Mouse (Mus musculus): ENCODE data around the gene Atoh7. TPM values are rescaled to one million over a fixed set of nuclear protein-coding genes. Genes with fewer than 3 reads are reported as not detected.

The Atoh7 gene
- total and polyA plus RNA-seq, 3 experiments, result not detected

DNA sequence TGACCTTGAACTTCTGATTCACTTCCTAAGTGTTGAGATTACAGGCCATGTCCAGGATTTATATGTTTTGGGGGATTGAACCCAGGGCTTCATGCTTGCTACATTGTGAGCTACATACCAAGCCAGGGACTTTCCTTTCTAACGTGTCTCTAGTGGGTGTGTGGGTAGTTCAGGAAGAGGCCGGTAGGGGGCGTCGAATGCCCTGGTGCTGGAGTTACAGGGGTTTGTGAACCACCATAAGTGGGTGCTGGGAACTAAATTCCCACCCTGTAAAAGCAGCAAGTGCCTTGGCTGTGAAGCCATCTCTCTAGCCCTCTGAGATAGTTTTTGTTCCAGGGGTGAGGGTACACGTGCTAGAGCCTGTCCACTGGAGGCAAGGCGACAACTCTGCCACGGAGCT is 31.0 kb downstream of the Atoh7 start:
- DNase-seq (ENCODE audit: low read depth, low spot score), result peak; percentile 24

DNA sequence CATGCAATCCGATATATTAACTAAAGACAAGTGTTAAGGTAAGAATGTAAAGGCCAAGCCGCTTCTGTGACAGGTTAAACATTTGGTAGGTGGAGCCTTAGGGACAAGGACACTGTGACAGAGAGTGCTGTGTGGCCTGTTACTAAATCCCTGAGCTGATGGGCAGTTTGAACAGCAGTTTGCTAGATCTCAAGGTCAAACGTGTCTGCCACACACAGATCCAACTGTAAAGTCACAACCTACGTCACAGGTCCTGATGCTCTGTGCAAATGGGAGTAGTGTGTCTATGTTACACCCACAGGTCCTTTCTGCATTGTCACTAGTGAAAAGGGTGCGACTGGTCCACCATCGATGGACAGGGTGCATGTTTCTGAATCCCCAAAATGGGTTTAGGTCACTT is 32.9 kb downstream of the Atoh7 start:
- TF ChIP-seq POLR2AphosphoS5 (IDR thresholded peaks at IDR 0.05; ENCODE audit: borderline replicate concordance, low read depth, low read length) (no peak), EP300 (IDR thresholded peaks at IDR 0.05; ENCODE audit: low read depth in 1 of 2, low read length in 2 of 2) (no peak), CTCF (IDR thresholded peaks at IDR 0.05 in 2 of 3, conservative IDR thresholded peaks at IDR 0.05 in 1 of 3; ENCODE audit: control insufficient read depth in 1 of 3, insufficient read depth in 1 of 3, low read depth in 2 of 3, low read length in 3 of 3, poor library complexity in 1 of 3, severe bottlenecking in 1 of 3) (no peak), NELFE (IDR thresholded peaks at IDR 0.05; ENCODE audit: low read depth, low read length) (no peak), USF1 (IDR thresholded peaks at IDR 0.05; ENCODE audit: low read depth, low read length) (no peak), MAFK (IDR thresholded peaks at IDR 0.05; ENCODE audit: borderline replicate concordance, low read depth, low read length) (no peak), RCOR1 (IDR thresholded peaks at IDR 0.05; ENCODE audit: low read depth, low read length) (no peak), MAZ (IDR thresholded peaks at IDR 0.05; ENCODE audit: low read depth, low read length) (no peak), MAX (IDR thresholded peaks at IDR 0.05; ENCODE audit: low read length) (no peak), RAD21 (IDR thresholded peaks at IDR 0.05; ENCODE audit: low read depth, low read length) (no peak), MYB (IDR thresholded peaks at IDR 0.05; ENCODE audit: low read depth, low read length) (no peak), HCFC1 (IDR thresholded peaks at IDR 0.05; ENCODE audit: low read depth, low read length) (no peak), ZKSCAN1 (IDR thresholded peaks at IDR 0.05; ENCODE audit: low read depth, low read length) (no peak), CHD2 (IDR thresholded peaks at IDR 0.05; ENCODE audit: low read length) (no peak), SIN3A (IDR thresholded peaks at IDR 0.05; ENCODE audit: low read length) (no peak), NRF1 (IDR thresholded peaks at IDR 0.05; ENCODE audit: insufficient read depth, low read depth, low read length, poor library complexity, severe bottlenecking) (no peak), POLR2AphosphoS2 (IDR thresholded peaks at IDR 0.05; ENCODE audit: low read length) (no peak), ZC3H11A (IDR thresholded peaks at IDR 0.05; ENCODE audit: low read depth, low read length) (no peak), BHLHE40 (IDR thresholded peaks at IDR 0.05; ENCODE audit: borderline replicate concordance, low read depth, low read length) (no peak), MXI1 (IDR thresholded peaks at IDR 0.05; ENCODE audit: low read depth, low read length) (no peak)

More for the DNA sequence above, 31.0 kb downstream of the Atoh7 start:
- no peak overlapping the region for H3K27ac ChIP-seq (ENCODE audit: control insufficient read depth, low read depth, low read length)
- no peaks in the 10 kb centered on the region for H3K36me3 ChIP-seq (ENCODE audit: control insufficient read depth in 1 of 2, insufficient read depth in 2 of 2, low read length in 2 of 2)
- no peaks in the 10 kb centered on the region for H3K4me1 ChIP-seq (ENCODE audit: control insufficient read depth in 1 of 2, insufficient read depth in 2 of 2, low read length in 2 of 2)
- TF ChIP-seq E2F4 (IDR thresholded peaks at IDR 0.05; ENCODE audit: borderline replicate concordance, low read depth, low read length) (no peak), HCFC1 (IDR thresholded peaks at IDR 0.05; ENCODE audit: low read depth, low read length) (no peak), MXI1 (IDR thresholded peaks at IDR 0.05; ENCODE audit: low read depth, low read length) (no peak), SMC3 (IDR thresholded peaks at IDR 0.05; ENCODE audit: low read depth, low read length) (peak; percentile 37; the same call in 1 of the 2 replicates), POLR2AphosphoS2 (IDR thresholded peaks at IDR 0.05; ENCODE audit: low read length) (no peak), ZMIZ1 (IDR thresholded peaks at IDR 0.05; ENCODE audit: low read depth, low read length) (no peak), RAD21 (IDR thresholded peaks at IDR 0.05; ENCODE audit: low read depth, low read length) (peak; percentile 21), CTCF (IDR thresholded peaks at IDR 0.05 in 2 of 3, conservative IDR thresholded peaks at IDR 0.05 in 1 of 3; ENCODE audit: control insufficient read depth in 1 of 3, insufficient read depth in 1 of 3, low read depth in 2 of 3, low read length in 3 of 3, poor library complexity in 1 of 3, severe bottlenecking in 1 of 3) (peak; percentile 53 to 61 (median 58)), UBTF (IDR thresholded peaks at IDR 0.05; ENCODE audit: borderline replicate concordance, insufficient read depth, low read depth, low read length) (no peak), TBP (IDR thresholded peaks at IDR 0.05; ENCODE audit: low read depth, low read length) (no peak), ZNF384 (IDR thresholded peaks at IDR 0.05; ENCODE audit: low read depth, low read length) (no peak)
- no peak overlapping the region for H3K9ac ChIP-seq (ENCODE audit: control insufficient read depth, low read depth, low read length, poor library complexity, severe bottlenecking)
- H3K27me3 ChIP-seq (ENCODE audit: control insufficient read depth in 1 of 2, insufficient read depth in 2 of 2, low read length in 2 of 2), result peaks cover 0 to 1% of the 10 kb centered on the region in 2 experiments; a peak in 2 of 4 replicates
- no peak overlapping the region for H3K4me3 ChIP-seq (ENCODE audit: control insufficient read depth in 1 of 2, insufficient read depth in 1 of 2, low read depth in 2 of 2, low read length in 2 of 2)
- H3K79me2 ChIP-seq (ENCODE audit: control insufficient read depth, insufficient read depth, low read length, poor library complexity), result no peaks in the 10 kb centered on the region
- no peaks in the 10 kb centered on the region for H3K9me3 ChIP-seq (replicated peaks; ENCODE audit: insufficient read depth, low read length)

More for the DNA sequence above, 32.9 kb downstream of the Atoh7 start:
- no peak for DNase-seq (ENCODE audit: low read depth, low spot score)
- no peaks in the 10 kb centered on the region for H3K79me2 ChIP-seq (ENCODE audit: control insufficient read depth, insufficient read depth, low read length, poor library complexity)
- no peaks in the 10 kb centered on the region for H3K4me1 ChIP-seq (ENCODE audit: control insufficient read depth in 1 of 2, insufficient read depth in 2 of 2, low read length in 2 of 2)
- no peaks in the 10 kb centered on the region for H3K9me3 ChIP-seq (replicated peaks; ENCODE audit: insufficient read depth, low read length)
- no peak overlapping the region for H3K4me3 ChIP-seq (ENCODE audit: control insufficient read depth in 1 of 2, insufficient read depth in 1 of 2, low read depth in 2 of 2, low read length in 2 of 2)
- no peak overlapping the region for H3K9ac ChIP-seq (ENCODE audit: control insufficient read depth, low read depth, low read length, poor library complexity, severe bottlenecking)
- H3K36me3 ChIP-seq (ENCODE audit: control insufficient read depth in 1 of 2, insufficient read depth in 2 of 2, low read length in 2 of 2), result no peaks in the 10 kb centered on the region
- H3K27ac ChIP-seq (ENCODE audit: control insufficient read depth, low read depth, low read length), result no peak overlapping the region
- peaks cover 0 to 1% of the 10 kb centered on the region in 2 experiments; a peak in 2 of 4 replicates for H3K27me3 ChIP-seq (ENCODE audit: control insufficient read depth in 1 of 2, insufficient read depth in 2 of 2, low read length in 2 of 2)

Measured in MEL (cell line).